Mouse (Mus musculus): Measurements from ENCODE around the gene Mup1. TPM values are rescaled to one million over a fixed set of nuclear protein-coding genes. Genes with fewer than 3 reads are reported as not detected.
"Not testable (repeated sequence)": the region's sequence is repeated elsewhere in the genome, so short reads cannot be mapped to it uniquely, and the experiment has no call there.

Gene Mup1
- total RNA-seq (2022): not detected

DNA sequence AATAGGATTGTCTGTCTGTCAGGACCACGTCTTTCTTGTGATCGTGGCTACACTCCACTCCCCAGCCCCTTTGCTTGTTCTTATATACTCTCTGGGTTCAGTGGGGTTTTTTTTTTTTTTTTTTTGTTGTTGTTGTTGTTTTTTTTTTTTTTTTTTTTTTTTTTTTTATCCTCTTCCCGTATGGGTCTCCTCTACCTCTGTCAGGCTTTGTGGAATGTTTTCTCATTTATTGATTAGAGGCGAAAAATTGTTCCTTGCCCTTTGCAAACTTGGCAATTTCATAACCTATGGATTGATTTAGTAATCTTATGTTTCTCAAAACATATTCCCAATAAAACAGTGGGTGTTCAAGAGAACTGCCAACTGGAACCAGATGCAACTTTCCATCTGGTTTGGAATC lies at the start of gene Mup1:
TSS of gene Mup1 (minus strand) at position 101 of the 400 bp plus-strand sequence.
- not testable (repeated sequence) for DNase-seq (ENCODE audit: low spot score in 2 of 2)

Other genes starting within 250 kb of the Mup1 start
- not detected for gene Mup9, start 80.0 kb downstream of the Mup1 start, total RNA-seq (2022)
- gene Mup10, start 80.2 kb upstream of the Mup1 start, total RNA-seq (2022): not detected
- gene Mup11, start 160.5 kb upstream of the Mup1 start, total RNA-seq (2022): not detected
- gene Mup12, start 239.4 kb upstream of the Mup1 start, total RNA-seq (2022): not detected